Mouse (Mus musculus): ENCODE data around the gene Myo5c.

DNA sequence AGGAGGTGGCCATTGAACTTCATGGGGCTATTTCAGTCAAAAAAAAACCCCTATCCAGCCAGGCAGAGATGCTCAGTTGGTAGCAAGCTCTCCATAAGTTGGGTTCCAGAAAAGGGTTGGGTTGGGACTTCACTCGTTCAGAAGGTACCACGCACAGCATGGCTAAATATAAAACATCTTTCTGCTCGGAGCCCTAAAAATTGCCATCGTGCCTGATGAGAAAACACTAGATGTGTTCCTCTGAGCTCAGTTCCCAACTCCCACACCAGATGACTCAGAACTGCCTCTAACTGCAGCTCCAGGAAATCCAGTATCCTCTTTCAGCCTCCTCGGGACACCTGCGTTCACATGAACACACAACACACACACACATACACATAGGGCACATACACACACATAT is 106.2 kb downstream of the Myo5c start:
- TF ChIP-seq CTCF (IDR thresholded peaks at IDR 0.05; ENCODE audit: control insufficient read depth, insufficient read depth, low read length) (no peak), POLR2A (IDR thresholded peaks at IDR 0.05; ENCODE audit: borderline replicate concordance, control insufficient read depth, low read depth, low read length) (no peak)
